Mouse (Mus musculus): ENCODE data around the gene Crhr1.

- no peak for TF ChIP-seq CTCF (conservative IDR thresholded peaks at IDR 0.05; ENCODE audit: low read length)
- no peak for TF ChIP-seq NANOG (IDR thresholded peaks at IDR 0.05; ENCODE audit: borderline replicate concordance, low read length)
- no peak for TF ChIP-seq POU5F1 (IDR thresholded peaks at IDR 0.05; ENCODE audit: borderline replicate concordance, low read length)
Observed at GRCm38 (mm10) chr11:104186135-104186836, 53.6 kb downstream of the Crhr1 start, which contains the start of gene Sppl2c.

Data from E14TG2a.4 (cell line).